Mouse (Mus musculus) ES-CJ7 (cell line): Measurements from ENCODE around the gene Scgb1b15.
"Not testable (repeated sequence)": the region's sequence is repeated elsewhere in the genome, so short reads cannot be mapped to it uniquely, and the experiment has no call there.

Source experiments
- DNase-seq: peaks from one replicate; pipeline ENCODE4 v3.0.0; 2011; ENCODE audit warnings: low read depth, low spot score

Gene Scgb1b15

GRCm38 (mm10) chr7:32836254-32836653 is at the start of gene Scgb1b15:
Gene Scgb1b15, plus strand, starts transcription at chr7:32836554.
- DNase-seq: not testable (repeated sequence)

- DNase-seq: not testable (repeated sequence)
These were observed 6.8 kb upstream of the Scgb1b15 start, which contains the start of gene Scgb2b15 for GRCm38 (mm10) chr7:32829562-32829961. Gene Scgb2b15, minus strand, starts transcription at chr7:32829662.
